ENCODE assay signal across 8 mouse cellular contexts in the genomic region with DNA sequence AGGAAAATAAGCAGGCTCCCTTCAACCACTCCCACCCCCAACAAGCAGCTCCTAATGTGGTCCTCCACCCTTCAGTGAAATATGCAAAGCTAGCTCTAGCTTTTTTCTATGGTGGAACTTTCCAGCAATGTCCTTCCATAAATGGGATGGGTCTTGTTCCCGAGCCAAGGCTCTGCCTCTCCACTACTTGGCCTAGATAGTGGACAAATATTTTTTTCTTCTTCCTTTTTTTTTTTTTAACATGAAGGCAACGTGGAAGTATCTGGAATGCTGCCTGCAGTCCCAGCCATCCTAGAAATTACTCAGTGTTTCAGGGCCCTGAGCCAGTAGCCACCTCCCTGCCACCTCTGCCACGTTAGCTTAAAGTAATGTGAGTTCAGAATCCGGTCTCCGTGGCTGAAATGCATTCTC.
DNase-seq lines count a peak whose midpoint lies in the region; ATAC-seq lines count a peak whose summit lies in the region.

No protein-coding gene starts in this region.

- no peak overlapping the region for H3K4me2 ChIP-seq in hindbrain, embryonic 11.5 days (replicated peaks; ENCODE audit: low read depth, low read length)
- no peak overlapping the region for H3K4me2 ChIP-seq in stomach, embryonic 14.5 days (replicated peaks; ENCODE audit: low read depth, low read length)

- no peak for DNase-seq in hindbrain, embryonic 10.5 days (ENCODE audit: low spot score)
- no peak for DNase-seq in hindbrain, embryonic 11.5 days (ENCODE audit: low spot score)
- DNase-seq in gastrocnemius, adult 8-10 months (ENCODE audit: low spot score in 2 of 2): peak; percentile 40 to 65
- DNase-seq in kidney, adult 8-10 months: peak; percentile 7 to 28
- DNase-seq in cerebellum, postnatal 25 days: no peak

- no peaks in the 10 kb centered on the region for H3K9me3 ChIP-seq in hindbrain, embryonic 10.5 days
- no peaks in the 10 kb centered on the region for H3K9me3 ChIP-seq in hindbrain, embryonic 11.5 days (ENCODE audit: control insufficient read depth, low read length)
- H3K9me3 ChIP-seq in stomach, embryonic 14.5 days (ENCODE audit: control insufficient read depth, low read depth, low read length): no peaks in the 10 kb centered on the region

- H3K27ac ChIP-seq in hindbrain, embryonic 10.5 days: 0 out of 2 replicates have a peak overlapping the region, but pooled peaks have one; percentile 3
- no peak overlapping the region for H3K27ac ChIP-seq in hindbrain, embryonic 11.5 days (ENCODE audit: low read depth, low read length)
- H3K27ac ChIP-seq in stomach, embryonic 14.5 days (ENCODE audit: low read length): peak overlapping the region; percentile 53; the same call in 1 of the 2 replicates

- H3K27me3 ChIP-seq in hindbrain, embryonic 10.5 days (ENCODE audit: insufficient read depth, poor library complexity, severe bottlenecking): no peaks in the 10 kb centered on the region
- no peaks in the 10 kb centered on the region for H3K27me3 ChIP-seq in hindbrain, embryonic 11.5 days (ENCODE audit: control insufficient read depth, insufficient read depth, low read length)
- H3K27me3 ChIP-seq in stomach, embryonic 14.5 days (ENCODE audit: control insufficient read depth, insufficient read depth, low read length): no peaks in the 10 kb centered on the region

- H3K4me1 ChIP-seq in hindbrain, embryonic 10.5 days (replicated peaks): peaks cover 27% of the 10 kb centered on the region
- H3K4me1 ChIP-seq in hindbrain, embryonic 11.5 days (replicated peaks; ENCODE audit: control insufficient read depth, insufficient read depth, low read length): no peaks in the 10 kb centered on the region; the same call in 1 of the 2 replicates
- 0 out of 2 replicates have a peak, but pooled peaks cover 3% of the 10 kb centered on the region for H3K4me1 ChIP-seq in stomach, embryonic 14.5 days (ENCODE audit: control insufficient read depth, insufficient read depth, low read length)

- no peaks in the 10 kb centered on the region for H3K36me3 ChIP-seq in hindbrain, embryonic 10.5 days
- no peaks in the 10 kb centered on the region for H3K36me3 ChIP-seq in hindbrain, embryonic 11.5 days (ENCODE audit: control insufficient read depth, insufficient read depth, low read length)
- H3K36me3 ChIP-seq in stomach, embryonic 14.5 days (ENCODE audit: control insufficient read depth, insufficient read depth, low read length): no peaks in the 10 kb centered on the region

- no peak overlapping the region for H3K4me3 ChIP-seq in hindbrain, embryonic 10.5 days
- H3K4me3 ChIP-seq in hindbrain, embryonic 11.5 days (ENCODE audit: low read depth, low read length): no peak overlapping the region
- no peak overlapping the region for H3K4me3 ChIP-seq in stomach, embryonic 14.5 days (ENCODE audit: low read depth, low read length)

- no peak overlapping the region for H3K9ac ChIP-seq in hindbrain, embryonic 11.5 days (ENCODE audit: low read depth, low read length)
- H3K9ac ChIP-seq in stomach, embryonic 14.5 days (replicated peaks; ENCODE audit: low read depth, low read length): no peak overlapping the region

- no peak for ATAC-seq in hindbrain, embryonic 11.5 days (ENCODE audit: low FRiP score)
- no peak for ATAC-seq in stomach, embryonic 14.5 days (ENCODE audit: insufficient number of reproducible peaks, insufficient read depth, low FRiP score, low read depth)
- ATAC-seq in inflammation-experienced regulatory T-cells, adult 6 months: no peak
- no peak for ATAC-seq in megakaryocyte, adult 5-6 weeks (ENCODE audit: poor library complexity, severe bottlenecking)

- 82% methylated on average over 5 of the region's 5 CpGs for WGBS in hindbrain, embryonic 10.5 days
- WGBS in hindbrain, embryonic 11.5 days: 79% methylated on average over 5 of the region's 5 CpGs
- WGBS in stomach, embryonic 14.5 days: 46% methylated on average over 5 of the region's 5 CpGs

Comparison
In these comparisons a context has a peak if more than half of its experiments do, and no peak if none do; other contexts are left out.
1. DNase-seq: peak in gastrocnemius, adult 8-10 months (2 of 2) and kidney, adult 8-10 months (2 of 2); none in hindbrain, embryonic 10.5 days (single experiment), hindbrain, embryonic 11.5 days (single experiment) and cerebellum, postnatal 25 days (0 of 2).